Mouse (Mus musculus): ENCODE results near the gene Tgif2.

DNA sequence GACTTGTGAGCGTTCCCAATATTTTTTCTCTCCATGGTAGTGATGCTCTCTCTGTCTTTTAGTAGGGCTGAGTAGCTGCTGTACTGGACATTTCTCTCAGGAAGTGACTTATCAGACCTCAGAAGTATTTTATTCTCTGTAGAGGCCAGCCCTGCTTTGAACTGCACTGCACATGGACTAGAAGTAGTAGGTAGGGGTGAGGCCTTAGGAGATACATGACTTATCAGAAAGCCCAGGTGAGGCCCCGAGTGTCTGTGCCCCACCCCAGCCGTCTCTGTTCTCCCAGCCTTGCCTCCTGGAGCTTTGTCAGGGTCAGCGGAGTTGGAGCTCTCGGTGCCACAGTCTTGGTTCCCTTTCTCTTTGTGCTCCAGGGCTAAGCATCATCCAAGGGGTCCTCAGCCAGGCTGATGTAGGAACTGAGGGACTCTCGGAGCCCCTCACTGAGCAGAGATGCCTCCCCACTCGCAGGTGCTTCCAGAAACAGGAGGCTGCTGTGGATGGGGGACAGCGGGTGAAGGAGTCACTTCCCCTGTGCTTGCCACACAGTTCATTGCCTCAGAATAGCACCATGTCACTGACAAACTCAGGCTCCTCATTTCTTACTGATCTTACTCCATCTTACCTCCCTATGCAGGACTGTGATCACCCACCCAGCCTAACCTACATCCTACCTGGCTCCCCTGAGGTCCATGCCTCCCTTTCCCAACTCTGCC lies 34.4 kb downstream of the Tgif2 start:
- TF ChIP-seq CTCF (IDR thresholded peaks at IDR 0.05; ENCODE audit: low read depth, low read length) (no peak), POLR2A (IDR thresholded peaks at IDR 0.05; ENCODE audit: borderline replicate concordance, low read depth, low read length) (no peak)
